Mouse (Mus musculus): ENCODE data around the gene Ly75. TPM values are rescaled to one million over a fixed set of nuclear protein-coding genes. Genes with fewer than 3 reads are reported as not detected.

Ly75 gene
- polyA plus RNA-seq, 2 experiments: 1.0 to 1.3 TPM

GRCm38 (mm10) chr2:60345717-60346116 is 37.4 kb downstream of the Ly75 start:
- no peak overlapping the region for H3K4me3 ChIP-seq (replicated peaks; ENCODE audit: low read length)
- no peak for ATAC-seq (ENCODE audit: low FRiP score, low read depth)
- no peaks in the 10 kb centered on the region for H3K4me1 ChIP-seq (ENCODE audit: control insufficient read depth, insufficient read depth, low read length)
- H3K27ac ChIP-seq (replicated peaks; ENCODE audit: low read depth, low read length): no peak overlapping the region
- no peak overlapping the region for H3K9ac ChIP-seq (ENCODE audit: low read depth, low read length, severe bottlenecking)
- no peaks in the 10 kb centered on the region for H3K36me3 ChIP-seq (ENCODE audit: control insufficient read depth, insufficient read depth, low read length)
- no peak for TF ChIP-seq POLR2A (IDR thresholded peaks at IDR 0.05; ENCODE audit: borderline replicate concordance, extremely low read depth, insufficient read depth, insufficient read length)
- H3K27me3 ChIP-seq (ENCODE audit: control insufficient read depth, insufficient read depth, low read length): no peaks in the 10 kb centered on the region
- 83% methylated on average over 7 of the region's 7 CpGs for WGBS
- no peak overlapping the region for H3K4me2 ChIP-seq (replicated peaks; ENCODE audit: low read depth, low read length, severe bottlenecking)
- no peaks in the 10 kb centered on the region for H3K9me3 ChIP-seq (ENCODE audit: control insufficient read depth, low read length)
- DNase-seq (ENCODE audit: low spot score): no peak

DNA sequence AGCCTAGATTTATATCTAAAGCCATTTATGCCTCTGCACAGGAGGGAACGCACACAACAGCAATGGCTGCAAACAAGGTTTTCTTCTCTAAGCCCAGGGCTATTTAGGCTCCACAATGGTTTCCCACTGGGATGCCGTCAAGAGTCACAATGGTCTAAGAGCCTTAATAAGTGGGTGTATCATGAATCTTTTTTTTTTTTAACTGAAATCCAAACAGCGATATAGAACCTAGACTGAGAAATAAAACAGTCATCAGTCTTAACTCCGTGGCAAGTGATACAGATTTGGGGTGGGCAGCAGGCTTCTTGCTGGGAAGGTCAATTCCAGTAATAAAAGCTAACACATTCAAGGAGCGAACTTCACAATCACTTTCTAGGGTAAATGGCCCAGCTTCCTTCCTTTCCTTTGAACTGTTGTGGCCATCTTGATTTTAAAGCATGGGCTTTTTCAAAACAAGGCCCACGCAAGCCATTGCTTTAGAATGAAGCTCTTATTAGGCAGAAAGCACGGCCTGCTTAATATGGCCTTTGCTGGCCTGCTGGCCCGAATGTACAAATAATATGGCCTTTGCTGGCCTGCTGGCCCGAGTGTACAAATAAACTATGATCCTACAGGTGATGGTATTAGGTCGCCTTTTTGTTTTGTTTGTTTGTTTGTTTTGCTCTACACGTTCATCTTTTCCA is 39.4 kb downstream of the Ly75 start:
- no peak for ATAC-seq (ENCODE audit: low FRiP score, low read depth)
- Histone ChIP-seq H3K4me2 (replicated peaks; ENCODE audit: low read depth, low read length, severe bottlenecking) (no peak overlapping the region), H3K27me3 (ENCODE audit: control insufficient read depth, insufficient read depth, low read length) (no peaks in the 10 kb centered on the region), H3K9me3 (ENCODE audit: control insufficient read depth, low read length) (no peaks in the 10 kb centered on the region), H3K4me1 (ENCODE audit: control insufficient read depth, insufficient read depth, low read length) (no peaks in the 10 kb centered on the region), H3K4me3 (replicated peaks; ENCODE audit: low read length) (no peak overlapping the region), H3K9ac (ENCODE audit: low read depth, low read length, severe bottlenecking) (no peak overlapping the region), H3K27ac (replicated peaks; ENCODE audit: low read depth, low read length) (no peak overlapping the region), H3K36me3 (ENCODE audit: control insufficient read depth, insufficient read depth, low read length) (no peaks in the 10 kb centered on the region)
- 62% methylated on average over 11 of the region's 11 CpGs for WGBS
- DNase-seq (ENCODE audit: low spot score): no peak
- TF ChIP-seq POLR2A (IDR thresholded peaks at IDR 0.05; ENCODE audit: borderline replicate concordance, extremely low read depth, insufficient read depth, insufficient read length): no peak

- Histone ChIP-seq H3K9ac (ENCODE audit: low read depth, low read length, severe bottlenecking) (no peak overlapping the region), H3K4me2 (replicated peaks; ENCODE audit: low read depth, low read length, severe bottlenecking) (no peak overlapping the region), H3K4me3 (replicated peaks; ENCODE audit: low read length) (no peak overlapping the region), H3K27ac (replicated peaks; ENCODE audit: low read depth, low read length) (no peak overlapping the region), H3K36me3 (ENCODE audit: control insufficient read depth, insufficient read depth, low read length) (no peaks in the 10 kb centered on the region), H3K9me3 (ENCODE audit: control insufficient read depth, low read length) (no peaks in the 10 kb centered on the region), H3K4me1 (ENCODE audit: control insufficient read depth, insufficient read depth, low read length) (no peaks in the 10 kb centered on the region), H3K27me3 (ENCODE audit: control insufficient read depth, insufficient read depth, low read length) (no peaks in the 10 kb centered on the region)
- no peak for TF ChIP-seq POLR2A (IDR thresholded peaks at IDR 0.05; ENCODE audit: borderline replicate concordance, extremely low read depth, insufficient read depth, insufficient read length)
- 50% methylated on average over 4 of the region's 4 CpGs for WGBS
- DNase-seq (ENCODE audit: low spot score) (no peak), ATAC-seq (ENCODE audit: low FRiP score, low read depth) (no peak)
Observed at GRCm38 (mm10) chr2:60342107-60342880, 40.8 kb downstream of the Ly75 start.

GRCm38 (mm10) chr2:60337937-60338336 is 45.2 kb downstream of the Ly75 start:
- ATAC-seq (ENCODE audit: low FRiP score, low read depth) (no peak), DNase-seq (ENCODE audit: low spot score) (no peak)
- WGBS: 36% methylated on average over 9 of the region's 9 CpGs
- no peaks in the 10 kb centered on the region for H3K9me3 ChIP-seq (ENCODE audit: control insufficient read depth, low read length)
- H3K4me3 ChIP-seq (replicated peaks; ENCODE audit: low read length): no peak overlapping the region
- no peak for TF ChIP-seq POLR2A (IDR thresholded peaks at IDR 0.05; ENCODE audit: borderline replicate concordance, extremely low read depth, insufficient read depth, insufficient read length)
- no peak overlapping the region for H3K27ac ChIP-seq (replicated peaks; ENCODE audit: low read depth, low read length)
- H3K4me2 ChIP-seq (replicated peaks; ENCODE audit: low read depth, low read length, severe bottlenecking): no peak overlapping the region
- no peaks in the 10 kb centered on the region for H3K4me1 ChIP-seq (ENCODE audit: control insufficient read depth, insufficient read depth, low read length)
- no peaks in the 10 kb centered on the region for H3K27me3 ChIP-seq (ENCODE audit: control insufficient read depth, insufficient read depth, low read length)
- no peaks in the 10 kb centered on the region for H3K36me3 ChIP-seq (ENCODE audit: control insufficient read depth, insufficient read depth, low read length)
- H3K9ac ChIP-seq (ENCODE audit: low read depth, low read length, severe bottlenecking): no peak overlapping the region

DNA sequence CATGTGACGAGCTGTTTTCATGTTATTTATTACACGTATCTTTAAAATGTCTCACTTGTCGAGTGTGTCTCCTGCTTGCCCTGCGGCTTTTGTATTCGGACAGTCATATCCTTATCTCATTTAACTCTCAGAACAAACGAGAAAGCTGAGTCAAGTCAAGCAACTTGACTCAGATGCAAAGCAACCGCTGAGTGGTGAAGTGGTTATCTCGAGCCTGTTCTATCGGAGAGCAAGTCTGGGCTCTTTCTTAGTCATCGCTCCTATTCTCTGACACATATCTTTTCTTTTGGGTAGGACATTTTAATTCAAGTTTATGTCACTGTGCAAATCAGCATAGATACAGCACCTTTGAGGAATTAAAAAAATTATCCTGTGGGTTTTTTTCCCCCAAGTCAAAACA is 54.5 kb downstream of the Ly75 start:
- DNase-seq (ENCODE audit: low spot score) (no peak), ATAC-seq (ENCODE audit: low FRiP score, low read depth) (no peak)
- Histone ChIP-seq H3K4me3 (replicated peaks; ENCODE audit: low read length) (no peak overlapping the region), H3K4me1 (ENCODE audit: control insufficient read depth, insufficient read depth, low read length) (no peaks in the 10 kb centered on the region), H3K27me3 (ENCODE audit: control insufficient read depth, insufficient read depth, low read length) (no peaks in the 10 kb centered on the region), H3K27ac (replicated peaks; ENCODE audit: low read depth, low read length) (no peak overlapping the region), H3K4me2 (replicated peaks; ENCODE audit: low read depth, low read length, severe bottlenecking) (no peak overlapping the region), H3K9me3 (ENCODE audit: control insufficient read depth, low read length) (no peaks in the 10 kb centered on the region), H3K36me3 (ENCODE audit: control insufficient read depth, insufficient read depth, low read length) (no peaks in the 10 kb centered on the region), H3K9ac (ENCODE audit: low read depth, low read length, severe bottlenecking) (no peak overlapping the region)
- WGBS: 92% methylated on average over 10 of the region's 10 CpGs
- no peak for TF ChIP-seq POLR2A (IDR thresholded peaks at IDR 0.05; ENCODE audit: borderline replicate concordance, extremely low read depth, insufficient read depth, insufficient read length)

Data from limb, embryonic 14.5 days (tissue).